Mouse (Mus musculus): ENCODE data around the gene Hdac7. TPM values are rescaled to one million over a fixed set of nuclear protein-coding genes. Genes with fewer than 3 reads are reported as not detected.

The Hdac7 gene
- polyA plus RNA-seq, 1 experiment from 2014 or later: 30.2 TPM

- 91% methylated on average over 2 of the region's 2 CpGs for WGBS
Measured at GRCm38 (mm10) chr15:97839012-97839411, 5.3 kb downstream of the Hdac7 start.

GRCm38 (mm10) chr15:97838395-97838794 lies 5.9 kb downstream of the Hdac7 start:
- WGBS: 86% methylated on average over 4 of the region's 4 CpGs
- no peak for DNase-seq (ENCODE audit: low spot score)
- Histone ChIP-seq H3K27ac (replicated peaks) (no peak overlapping the region), H3K36me3 (replicated peaks) (no peaks in the 10 kb centered on the region), H3K27me3 (replicated peaks; ENCODE audit: low read depth, poor library complexity, severe bottlenecking) (peaks cover 8% of the 10 kb centered on the region), H3K9me3 (no peaks in the 10 kb centered on the region), H3K4me1 (peaks cover 46% of the 10 kb centered on the region), H3K4me3 (no peak overlapping the region)

More at GRCm38 (mm10) chr15:97839012-97839411, 5.3 kb downstream of the Hdac7 start:
- DNase-seq (ENCODE audit: low spot score): no peak
- no peak overlapping the region for H3K4me3 ChIP-seq
- no peaks in the 10 kb centered on the region for H3K9me3 ChIP-seq
- H3K36me3 ChIP-seq (replicated peaks): no peaks in the 10 kb centered on the region
- peaks cover 2% of the 10 kb centered on the region; the same call in 1 of the 2 replicates for H3K27me3 ChIP-seq (replicated peaks; ENCODE audit: low read depth, poor library complexity, severe bottlenecking)
- H3K27ac ChIP-seq (replicated peaks): no peak overlapping the region
- peaks cover 46% of the 10 kb centered on the region for H3K4me1 ChIP-seq

- no peak overlapping the region for H3K4me3 ChIP-seq
- H3K36me3 ChIP-seq (replicated peaks): no peaks in the 10 kb centered on the region
- 26% methylated on average over 8 of the region's 8 CpGs for WGBS
- peak overlapping the region; percentile 31; the same call in 1 of the 2 replicates for H3K27ac ChIP-seq (replicated peaks)
- DNase-seq (ENCODE audit: low spot score): no peak
- peaks cover 9% of the 10 kb centered on the region for H3K27me3 ChIP-seq (replicated peaks; ENCODE audit: low read depth, poor library complexity, severe bottlenecking)
- H3K4me1 ChIP-seq: peaks cover 51% of the 10 kb centered on the region
- H3K9me3 ChIP-seq: no peaks in the 10 kb centered on the region
Measured at GRCm38 (mm10) chr15:97837491-97838061, 6.7 kb downstream of the Hdac7 start.

GRCm38 (mm10) chr15:97836894-97837247 lies 7.4 kb downstream of the Hdac7 start:
- WGBS: 79% methylated on average over 8 of the region's 8 CpGs
- no peaks in the 10 kb centered on the region for H3K9me3 ChIP-seq
- H3K27me3 ChIP-seq (replicated peaks; ENCODE audit: low read depth, poor library complexity, severe bottlenecking): peaks cover 9% of the 10 kb centered on the region
- no peak overlapping the region for H3K27ac ChIP-seq (replicated peaks)
- H3K36me3 ChIP-seq (replicated peaks): no peaks in the 10 kb centered on the region
- no peak for DNase-seq (ENCODE audit: low spot score)
- peaks cover 58% of the 10 kb centered on the region for H3K4me1 ChIP-seq
- no peak overlapping the region for H3K4me3 ChIP-seq

- H3K27me3 ChIP-seq (replicated peaks; ENCODE audit: low read depth, poor library complexity, severe bottlenecking): peaks cover 9% of the 10 kb centered on the region
- H3K36me3 ChIP-seq (replicated peaks): no peaks in the 10 kb centered on the region
- H3K27ac ChIP-seq (replicated peaks): no peak overlapping the region
- peaks cover 62% of the 10 kb centered on the region for H3K4me1 ChIP-seq
- WGBS: 51% methylated on average over 17 of the region's 17 CpGs
- DNase-seq (ENCODE audit: low spot score): no peak
- H3K4me3 ChIP-seq: no peak overlapping the region
- H3K9me3 ChIP-seq: no peaks in the 10 kb centered on the region
Measured at GRCm38 (mm10) chr15:97836153-97836893, 8.0 kb downstream of the Hdac7 start.

- peaks cover 66% of the 10 kb centered on the region for H3K4me1 ChIP-seq
- no peak for DNase-seq (ENCODE audit: low spot score)
- H3K27ac ChIP-seq (replicated peaks): peak overlapping the region; percentile 100; the same call in 1 of the 2 replicates
Measured at GRCm38 (mm10) chr15:97832764-97833479, 11.4 kb downstream of the Hdac7 start.

GRCm38 (mm10) chr15:97831987-97832640 lies 12.2 kb downstream of the Hdac7 start:
- DNase-seq (ENCODE audit: low spot score): peak; percentile 63
- Histone ChIP-seq H3K4me3 (peak overlapping the region; percentile 92), H3K27ac (replicated peaks) (peak overlapping the region; percentile 100), H3K9me3 (no peaks in the 10 kb centered on the region), H3K4me1 (peaks cover 64% of the 10 kb centered on the region), H3K36me3 (replicated peaks) (no peaks in the 10 kb centered on the region), H3K27me3 (replicated peaks; ENCODE audit: low read depth, poor library complexity, severe bottlenecking) (peaks cover 9% of the 10 kb centered on the region)
- 2% methylated on average over 10 of the region's 10 CpGs for WGBS

More at GRCm38 (mm10) chr15:97832764-97833479, 11.4 kb downstream of the Hdac7 start:
- peak overlapping the region; percentile 92; the same call in 1 of the 2 replicates for H3K4me3 ChIP-seq
- WGBS: 54% methylated on average over 9 of the region's 9 CpGs
- no peaks in the 10 kb centered on the region for H3K9me3 ChIP-seq
- H3K36me3 ChIP-seq (replicated peaks): no peaks in the 10 kb centered on the region
- peaks cover 9% of the 10 kb centered on the region for H3K27me3 ChIP-seq (replicated peaks; ENCODE audit: low read depth, poor library complexity, severe bottlenecking)

GRCm38 (mm10) chr15:97831242-97831986 lies 12.9 kb downstream of the Hdac7 start:
- WGBS: under 1% methylated on average over 84 of the region's 84 CpGs
- Histone ChIP-seq H3K27me3 (replicated peaks; ENCODE audit: low read depth, poor library complexity, severe bottlenecking) (peaks cover 12% of the 10 kb centered on the region), H3K9me3 (no peaks in the 10 kb centered on the region), H3K4me1 (peaks cover 64% of the 10 kb centered on the region), H3K36me3 (replicated peaks) (0 out of 2 replicates have a peak, but pooled peaks cover 2% of the 10 kb centered on the region), H3K27ac (replicated peaks) (peak overlapping the region; percentile 100), H3K4me3 (peak overlapping the region; percentile 92)
- peak; percentile 88 for DNase-seq (ENCODE audit: low spot score)

GRCm38 (mm10) chr15:97830788-97831241 lies 13.5 kb downstream of the Hdac7 start:
- H3K9me3 ChIP-seq: no peaks in the 10 kb centered on the region
- H3K27me3 ChIP-seq (replicated peaks; ENCODE audit: low read depth, poor library complexity, severe bottlenecking): peaks cover 18% of the 10 kb centered on the region
- peak overlapping the region; percentile 92 for H3K4me3 ChIP-seq
- under 1% methylated on average over 39 of the region's 39 CpGs for WGBS
- peak; percentile 70 for DNase-seq (ENCODE audit: low spot score)
- H3K27ac ChIP-seq (replicated peaks): peak overlapping the region; percentile 100
- 0 out of 2 replicates have a peak, but pooled peaks cover 4% of the 10 kb centered on the region for H3K36me3 ChIP-seq (replicated peaks)
- H3K4me1 ChIP-seq: peaks cover 65% of the 10 kb centered on the region

- Histone ChIP-seq H3K27me3 (replicated peaks; ENCODE audit: low read depth, poor library complexity, severe bottlenecking) (peaks cover 21% of the 10 kb centered on the region), H3K9me3 (no peaks in the 10 kb centered on the region), H3K4me1 (peaks cover 70% of the 10 kb centered on the region), H3K27ac (replicated peaks) (peak overlapping the region; percentile 100), H3K36me3 (replicated peaks) (0 out of 2 replicates have a peak, but pooled peaks cover 4% of the 10 kb centered on the region), H3K4me3 (peak overlapping the region; percentile 92)
- WGBS: 8% methylated on average over 12 of the region's 12 CpGs
- DNase-seq (ENCODE audit: low spot score): peak; percentile 31
Measured at GRCm38 (mm10) chr15:97830253-97830787, 14.0 kb downstream of the Hdac7 start.

- H3K27ac ChIP-seq (replicated peaks): peak overlapping the region; percentile 65
- 0 out of 2 replicates have a peak, but pooled peaks cover 4% of the 10 kb centered on the region for H3K36me3 ChIP-seq (replicated peaks)
Measured at GRCm38 (mm10) chr15:97829432-97829831, 14.9 kb downstream of the Hdac7 start.

More at GRCm38 (mm10) chr15:97829432-97829831, 14.9 kb downstream of the Hdac7 start:
- H3K27me3 ChIP-seq (replicated peaks; ENCODE audit: low read depth, poor library complexity, severe bottlenecking): peaks cover 21% of the 10 kb centered on the region
- H3K9me3 ChIP-seq: no peaks in the 10 kb centered on the region
- peak overlapping the region; percentile 92 for H3K4me3 ChIP-seq
- DNase-seq (ENCODE audit: low spot score): no peak
- peaks cover 78% of the 10 kb centered on the region for H3K4me1 ChIP-seq
- 59% methylated on average over 2 of the region's 2 CpGs for WGBS
